Mouse (Mus musculus) MEL (cell line): Measurements from ENCODE around the gene Dnah17.

Source experiments
- BHLHE40 ChIP-seq: IDR thresholded peaks from 2 replicates; pipeline ENCODE4 v1.6.1; 2012; ENCODE audit warnings: low read depth, mild to moderate bottlenecking, inconsistent platforms, low read length, improper control_type of control experiment, borderline replicate concordance
- CHD2 ChIP-seq: IDR thresholded peaks from 2 replicates; pipeline ENCODE4 v1.6.1; 2011; ENCODE audit warnings: low read length, improper control_type of control experiment
- CTCF ChIP-seq, 3 experiments: IDR thresholded peaks in 2 of 3; conservative IDR thresholded peaks in 1 of 3; 2 replicates each; pipeline ENCODE4 v1.5.1; 2011 to 2012; ENCODE audit warnings: low read length in 3 of 3, low read depth in 2 of 3, mild to moderate bottlenecking in 2 of 3, improper control_type of control experiment in 1 of 3, inconsistent platforms in 1 of 3, mixed read lengths in 1 of 3, moderate library complexity in 1 of 3; ENCODE audit not compliant: control insufficient read depth in 1 of 3, insufficient read depth in 1 of 3, poor library complexity in 1 of 3, severe bottlenecking in 1 of 3
- EP300 ChIP-seq, 2 experiments: IDR thresholded peaks; 2 replicates each; pipeline ENCODE4 v1.6.1; 2011; ENCODE audit warnings: improper control_type of control experiment in 2 of 2, low read length in 2 of 2, low read depth in 1 of 2, mild to moderate bottlenecking in 1 of 2
- GATA1 ChIP-seq: IDR thresholded peaks from 2 replicates; pipeline ENCODE4 v1.6.1; 2011; ENCODE audit warnings: low read depth, low read length, improper control_type of control experiment
- HCFC1 ChIP-seq: IDR thresholded peaks from 2 replicates; pipeline ENCODE4 v1.6.1; 2012; ENCODE audit warnings: low read depth, mild to moderate bottlenecking, inconsistent platforms, low read length, improper control_type of control experiment, moderate library complexity
- KAT2A ChIP-seq: conservative IDR thresholded peaks from 2 replicates; pipeline ENCODE4 v1.6.1; 2012; ENCODE audit warnings: low read depth, low read length, improper control_type of control experiment, inconsistent platforms
- MAX ChIP-seq: IDR thresholded peaks from 2 replicates; pipeline ENCODE4 v1.6.1; 2011; ENCODE audit warnings: low read length, improper control_type of control experiment
- POLR2A ChIP-seq, 2 experiments: IDR thresholded peaks; 2 replicates each; pipeline ENCODE4 v1.6.1; 2011 to 2012; ENCODE audit warnings: low read length in 2 of 2, mild to moderate bottlenecking in 2 of 2, control low read depth in 1 of 2, improper control_type of control experiment in 1 of 2, low read depth in 1 of 2, moderate library complexity in 1 of 2; ENCODE audit not compliant: control insufficient read depth in 1 of 2, insufficient read depth in 1 of 2, poor library complexity in 1 of 2
- UBTF ChIP-seq: IDR thresholded peaks from 2 replicates; pipeline ENCODE4 v1.6.1; 2012; ENCODE audit warnings: low read depth, mild to moderate bottlenecking, inconsistent platforms, low read length, improper control_type of control experiment, moderate library complexity, borderline replicate concordance; ENCODE audit not compliant: insufficient read depth
- ZNF384 ChIP-seq: IDR thresholded peaks from 2 replicates; pipeline ENCODE4 v1.6.1; 2012; ENCODE audit warnings: low read depth, mild to moderate bottlenecking, inconsistent platforms, low read length, improper control_type of control experiment

DNA sequence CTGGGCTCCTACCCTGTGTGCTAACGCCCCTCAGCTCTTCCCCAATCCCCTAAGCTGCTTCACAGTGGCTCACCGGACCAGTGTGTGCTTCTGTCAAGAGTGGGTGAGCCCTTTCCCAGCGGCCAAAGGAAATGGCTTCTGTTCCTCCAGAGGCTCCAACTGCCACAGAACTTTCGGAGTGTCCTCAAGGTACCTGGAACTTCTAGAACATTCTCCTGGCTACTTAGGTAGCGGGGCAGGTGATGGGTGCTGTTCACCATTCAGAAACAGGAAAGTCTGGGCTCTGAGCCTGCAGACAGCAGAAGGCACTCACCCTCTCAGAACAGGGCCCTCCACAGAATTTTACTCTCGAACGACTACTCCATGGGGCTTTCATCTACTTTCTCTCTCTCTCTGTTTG is at the start of gene Dnah17:
- TF ChIP-seq HCFC1 = no peak
- no peak for TF ChIP-seq CTCF (IDR thresholded peaks at IDR 0.05 in 2 of 3, conservative IDR thresholded peaks at IDR 0.05 in 1 of 3; ENCODE audit: control insufficient read depth in 1 of 3, insufficient read depth in 1 of 3, low read depth in 2 of 3, low read length in 3 of 3, poor library complexity in 1 of 3, severe bottlenecking in 1 of 3)
- TF ChIP-seq BHLHE40 = no peak
- no peak for TF ChIP-seq POLR2A (IDR thresholded peaks at IDR 0.05; ENCODE audit: control insufficient read depth in 1 of 2, insufficient read depth in 1 of 2, low read depth in 1 of 2, low read length in 2 of 2, poor library complexity in 1 of 2)
- no peak for TF ChIP-seq GATA1
- TF ChIP-seq CHD2 = no peak
- no peak for TF ChIP-seq KAT2A
- TF ChIP-seq EP300 (IDR thresholded peaks at IDR 0.05; ENCODE audit: low read depth in 1 of 2, low read length in 2 of 2) = no peak
- no peak for TF ChIP-seq MAX
- no peak for TF ChIP-seq ZNF384
- TF ChIP-seq UBTF = no peak
